Mouse (Mus musculus) lung, adult 10 weeks (tissue): Measurements from ENCODE around the gene Wdr74. TPM values are rescaled to one million over a fixed set of nuclear protein-coding genes. Genes with fewer than 3 reads are reported as not detected.

Experiments used
- polyA plus RNA-seq: library from polyadenylated mRNA; stranded (reverse); fragments of 350-450 nt; fragmentation: Illumina TruSeq; extraction: RNeasy Lipid Tissue Mini Kit (QIAGEN cat#74804); gene quantifications from one replicate; pipeline ENCODE4 v1.2.3, GENCODE M21; 2014; ENCODE audit warnings: low read depth, low replicate concordance; ENCODE audit not compliant: insufficient read depth

Wdr74 gene
- polyA plus RNA-seq: 29.3 TPM

GRCm38 (mm10) chr19:8735389-8736159 lies at the start of gene Wdr74:
Gene Wdr74, plus strand, starts transcription at chr19:8735827.

GRCm38 (mm10) chr19:8722907-8723573 lies 12.6 kb upstream of the Wdr74 start, which contains the start of gene Slc3a2:
Gene Slc3a2, minus strand, starts transcription at chr19:8723369.

GRCm38 (mm10) chr19:8740603-8741002 lies 5.0 kb downstream of the Wdr74 start, which contains the start of gene 1700092M07Rik:
Gene 1700092M07Rik, plus strand, starts transcription at chr19:8740718.

GRCm38 (mm10) chr19:8741243-8741869 lies 5.7 kb downstream of the Wdr74 start, which contains the start of gene Stx5a:
Gene Stx5a, plus strand, starts transcription at chr19:8741413.

GRCm38 (mm10) chr19:8756635-8757387 lies 21.2 kb downstream of the Wdr74 start, which contains the start of gene Nxf1:
Gene Nxf1, plus strand, starts transcription at chr19:8757073.

GRCm38 (mm10) chr19:8770567-8771270 lies 35.1 kb downstream of the Wdr74 start, which contains the start of gene Tmem223:
Gene Tmem223, plus strand, starts transcription at chr19:8770996.

GRCm38 (mm10) chr19:8774086-8774835 lies 38.6 kb downstream of the Wdr74 start, which contains the start of gene Tmem179b:
Gene Tmem179b, minus strand, starts transcription at chr19:8774467.

GRCm38 (mm10) chr19:8786008-8786781 lies 50.6 kb downstream of the Wdr74 start, which contains the start of gene Taf6l:
Gene Taf6l, minus strand, starts transcription at chr19:8786417.

Other genes starting within 250 kb of the Wdr74 start
- not detected for gene Slc22a8, start 144.6 kb upstream of the Wdr74 start, polyA plus RNA-seq
- gene Slc22a6, start 117.8 kb upstream of the Wdr74 start, polyA plus RNA-seq: not detected
- gene Chrm1, start 72.0 kb upstream of the Wdr74 start, polyA plus RNA-seq: 0.19 TPM
- gene Slc3a2, start 12.5 kb upstream of the Wdr74 start, polyA plus RNA-seq: 184 TPM
- gene 1700092M07Rik, start 4.9 kb downstream of the Wdr74 start, polyA plus RNA-seq: not detected
- 52.5 TPM for gene Stx5a, start 5.6 kb downstream of the Wdr74 start, polyA plus RNA-seq
- 135 TPM for gene Nxf1, start 21.2 kb downstream of the Wdr74 start, polyA plus RNA-seq
- gene Tmem223, start 35.2 kb downstream of the Wdr74 start, polyA plus RNA-seq: 124 TPM
- 59.3 TPM for gene Tmem179b, start 38.6 kb downstream of the Wdr74 start, polyA plus RNA-seq
- 4.5 TPM for gene Taf6l, start 50.6 kb downstream of the Wdr74 start, polyA plus RNA-seq
- gene Polr2g, start 62.8 kb downstream of the Wdr74 start, polyA plus RNA-seq: 97.1 TPM
- gene Zbtb3, start 66.7 kb downstream of the Wdr74 start, polyA plus RNA-seq: 1.6 TPM
- gene Ttc9c, start 83.5 kb downstream of the Wdr74 start, polyA plus RNA-seq: 10.6 TPM
- 37.3 TPM for gene Hnrnpul2, start 84.2 kb downstream of the Wdr74 start, polyA plus RNA-seq
- gene AC129217.1, start 93.9 kb downstream of the Wdr74 start, polyA plus RNA-seq: not detected
- gene Bscl2, start 101.6 kb downstream of the Wdr74 start, polyA plus RNA-seq: 60.1 TPM
- gene Gng3, start 103.4 kb downstream of the Wdr74 start, polyA plus RNA-seq: not detected
- 1.6 TPM for gene Lrrn4cl, start 114.9 kb downstream of the Wdr74 start, polyA plus RNA-seq
- gene Ubxn1, start 135.7 kb downstream of the Wdr74 start, polyA plus RNA-seq: 167 TPM
- 59.1 TPM for gene Uqcc3, start 145.1 kb downstream of the Wdr74 start, polyA plus RNA-seq
- gene Lbhd1, start 147.9 kb downstream of the Wdr74 start, polyA plus RNA-seq: 19.9 TPM
- not detected for gene Gm49403, start 148.1 kb downstream of the Wdr74 start, polyA plus RNA-seq
- gene 1810009A15Rik, start 153.0 kb downstream of the Wdr74 start, polyA plus RNA-seq: 54.1 TPM
- gene Gm49416, start 153.1 kb downstream of the Wdr74 start, polyA plus RNA-seq: not detected
- 8.7 TPM for gene Ints5, start 157.2 kb downstream of the Wdr74 start, polyA plus RNA-seq
- gene Ganab, start 162.2 kb downstream of the Wdr74 start, polyA plus RNA-seq: 51.6 TPM
- gene B3gat3, start 184.5 kb downstream of the Wdr74 start, polyA plus RNA-seq: 54.5 TPM
- 6.0 TPM for gene Rom1, start 193.5 kb downstream of the Wdr74 start, polyA plus RNA-seq
- 17.3 TPM for gene Eml3, start 193.7 kb downstream of the Wdr74 start, polyA plus RNA-seq
- gene Mta2, start 206.0 kb downstream of the Wdr74 start, polyA plus RNA-seq: 43.6 TPM
- 8.5 TPM for gene Tut1, start 218.0 kb downstream of the Wdr74 start, polyA plus RNA-seq
- gene Eef1g, start 231.2 kb downstream of the Wdr74 start, polyA plus RNA-seq: 297 TPM